Mouse (Mus musculus): ENCODE data around the gene Lif.

DNA sequence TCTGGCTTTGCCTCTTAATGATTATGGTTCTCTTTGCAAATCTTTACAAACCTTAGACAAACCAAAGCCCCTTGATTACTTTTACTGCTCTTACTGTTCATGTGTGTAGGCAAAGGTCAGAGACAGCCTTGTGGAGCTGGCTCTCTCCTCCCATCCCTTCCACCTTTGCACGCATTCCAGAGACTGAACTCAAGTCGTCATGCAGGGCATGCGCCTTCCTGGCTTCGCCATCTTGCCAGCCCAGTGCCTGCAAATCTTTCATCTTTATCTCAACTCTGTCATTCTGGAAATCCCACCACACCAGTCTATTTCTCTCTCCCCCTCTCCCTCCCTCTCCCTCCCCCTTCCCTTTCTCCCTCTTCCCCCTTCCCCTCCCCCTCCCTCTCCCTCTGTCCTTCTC is 63.5 kb downstream of the Lif start:
- TF ChIP-seq EP300 (IDR thresholded peaks at IDR 0.05; ENCODE audit: low read depth), result no peak
- TF ChIP-seq CTCF (IDR thresholded peaks at IDR 0.05; ENCODE audit: low read depth), result no peak

Data from liver, embryonic 14.5 days (tissue).